Mouse (Mus musculus) forebrain, embryonic 10.5 days (tissue): ENCODE measurements around the gene Plxnd1. TPM values are rescaled to one million over a fixed set of nuclear protein-coding genes. Genes with fewer than 3 reads are reported as not detected.

Experiments
- DNase-seq: peaks from one replicate; pipeline ENCODE4 v3.0.0-alpha.2; 2017; ENCODE audit warnings: low spot score; ENCODE audit errors: extremely low spot score
- H3K27ac ChIP-seq: fragments of 300-500 bp; sonication (generic); 2 replicates; pipeline ENCODE4 v1.5.1; 2016; ENCODE audit warnings: mild to moderate bottlenecking
- H3K27me3 ChIP-seq: fragments of 300-500 bp; sonication (generic); 2 replicates; pipeline ENCODE4 v1.6.1; 2016; ENCODE audit warnings: mild to moderate bottlenecking; ENCODE audit not compliant: poor library complexity, severe bottlenecking
- H3K36me3 ChIP-seq: fragments of 300-500 bp; sonication (generic); replicated peaks from 2 replicates; pipeline ENCODE4 v1.6.1; 2016; ENCODE audit warnings: mild to moderate bottlenecking, moderate library complexity
- H3K4me1 ChIP-seq: fragments of 300-500 bp; sonication (generic); 2 replicates; pipeline ENCODE4 v1.6.1; 2016
- H3K4me3 ChIP-seq: fragments of 300-500 bp; sonication (generic); 2 replicates; pipeline ENCODE4 v1.5.1; 2016; ENCODE audit warnings: mild to moderate bottlenecking, moderate library complexity
- H3K9me3 ChIP-seq: fragments of 300-500 bp; sonication (generic); 2 replicates; pipeline ENCODE4 v1.6.1; 2016; ENCODE audit warnings: mild to moderate bottlenecking, moderate library complexity
- WGBS: fragments of 180-500 bp; shearing (Covaris S2); methylation state at CpG from one replicate; pipeline ENCODE4 v1.1.7; 2016; 5-methylcytosine and 5-hydroxymethylcytosine counted together
- polyA plus RNA-seq: library from polyadenylated mRNA; unstranded; fragments of >200 nt; fragmentation: Nextera tagmentation; extraction: Ambion mirVana; gene quantifications from 2 replicates; pipeline ENCODE4 v1.2.1, GENCODE M21; 2016

The Plxnd1 gene
- polyA plus RNA-seq, 1 experiment from 2014 or later, result 23.9 TPM

DNA sequence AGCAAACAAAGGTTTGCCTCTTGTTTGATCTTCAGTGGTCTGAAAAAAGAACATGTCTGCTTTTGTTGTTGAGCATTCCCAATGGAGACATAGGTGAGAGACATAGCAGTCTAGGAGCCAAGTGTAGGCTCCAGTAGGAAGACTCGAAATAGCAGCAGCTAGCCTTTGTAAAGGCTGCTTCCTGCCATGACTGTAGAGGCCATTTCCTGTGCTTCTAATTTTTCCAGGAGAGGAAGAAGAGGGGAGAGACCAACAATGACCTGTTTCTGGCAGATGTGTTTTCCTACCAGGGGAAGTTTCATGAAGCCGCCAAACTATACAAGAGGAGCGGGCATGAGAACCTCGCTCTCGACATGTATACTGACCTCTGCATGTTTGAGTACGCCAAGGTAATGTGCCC, 89.2 kb downstream of the Plxnd1 start:
- Histone ChIP-seq H3K4me1 (peaks cover 20% of the 10 kb centered on the region), H3K9me3 (no peaks in the 10 kb centered on the region), H3K4me3 (no peak overlapping the region), H3K27ac (no peak overlapping the region), H3K36me3 (peaks cover 51% of the 10 kb centered on the region), H3K27me3 (no peaks in the 10 kb centered on the region)
- DNase-seq, result no peak
- 89% methylated on average over 6 of the region's 6 CpGs for WGBS

Other genes with a start within 250 kb of the Plxnd1 start
- gene Tmem40, start 232.6 kb downstream of the Plxnd1 start, polyA plus RNA-seq, result 0.97 and 1.5 TPM in 2 replicates
- gene Cand2, start 220.5 kb downstream of the Plxnd1 start, polyA plus RNA-seq, result 59.5 and 65.2 TPM in 2 replicates
- gene Rpl32, start 186.3 kb downstream of the Plxnd1 start, polyA plus RNA-seq, result 1,831 and 1,874 TPM in 2 replicates
- 1.7 and 1.9 TPM in 2 replicates for gene Efcab12, start 156.6 kb downstream of the Plxnd1 start, polyA plus RNA-seq
- gene Mbd4, start 141.6 kb downstream of the Plxnd1 start, polyA plus RNA-seq, result 36.2 and 39.2 TPM in 2 replicates
- 31.0 TPM in 2 replicates for gene Ift122, start 141.5 kb downstream of the Plxnd1 start, polyA plus RNA-seq
- gene Rho, start 63.3 kb downstream of the Plxnd1 start, polyA plus RNA-seq, result 0.06 and 0.10 TPM in 2 replicates
- not detected in 2 replicates for gene H1foo, start 50.1 kb downstream of the Plxnd1 start, polyA plus RNA-seq
- gene Tmcc1, start 198.5 kb upstream of the Plxnd1 start, polyA plus RNA-seq, result 14.8 and 16.2 TPM in 2 replicates
- 47.5 and 49.2 TPM in 2 replicates for gene Washc2, start 213.0 kb upstream of the Plxnd1 start, polyA plus RNA-seq